Mouse (Mus musculus): ENCODE measurements around the gene Timm17b. TPM values are rescaled to one million over a fixed set of nuclear protein-coding genes. Genes with fewer than 3 reads are reported as not detected.
"Not testable (repeated sequence)": the region's sequence is repeated elsewhere in the genome, so short reads cannot be mapped to it uniquely, and the experiment has no call there.

The Timm17b gene
- polyA plus RNA-seq, 1 experiment from 2014 or later = 143 TPM

DNA sequence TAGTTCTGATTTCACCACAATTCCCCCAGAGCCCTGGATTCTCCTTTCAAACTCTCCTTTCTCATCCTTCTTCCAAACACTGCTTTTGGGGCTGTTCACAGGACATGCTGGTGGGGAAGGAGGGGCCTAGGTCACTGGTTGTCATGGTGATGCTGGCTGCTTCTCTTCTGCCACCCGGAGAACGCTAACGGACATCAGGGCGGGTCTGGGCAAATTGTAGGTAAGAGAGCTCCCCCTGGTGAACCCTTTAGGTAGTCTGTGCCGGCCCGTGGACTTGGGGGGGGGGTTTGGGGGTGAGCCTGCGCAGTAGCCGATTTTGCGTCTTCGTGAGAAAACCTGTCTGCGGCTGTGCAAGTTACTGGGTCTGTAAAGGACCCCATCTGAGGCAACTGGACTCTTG is 19.3 kb upstream of the Timm17b start:
- Histone ChIP-seq H3K9me3 (no peaks in the 10 kb centered on the region; the same call in 1 of the 2 replicates), H3K36me3 (no peaks in the 10 kb centered on the region), H3K9ac (no peak overlapping the region), H3K4me1 (0 out of 2 replicates have a peak, but pooled peaks cover 7% of the 10 kb centered on the region), H3K27ac (no peak overlapping the region), H3K4me2 (replicated peaks) (peak overlapping the region; percentile 44), H3K4me3 (no peak overlapping the region), H3K27me3 (replicated peaks) (no peaks in the 10 kb centered on the region)
- 17% methylated on average over 11 of the region's 11 CpGs for WGBS
- ATAC-seq (ENCODE audit: low FRiP score, low read depth) = peak; percentile 36; the same call in 1 of the 2 replicates

DNA sequence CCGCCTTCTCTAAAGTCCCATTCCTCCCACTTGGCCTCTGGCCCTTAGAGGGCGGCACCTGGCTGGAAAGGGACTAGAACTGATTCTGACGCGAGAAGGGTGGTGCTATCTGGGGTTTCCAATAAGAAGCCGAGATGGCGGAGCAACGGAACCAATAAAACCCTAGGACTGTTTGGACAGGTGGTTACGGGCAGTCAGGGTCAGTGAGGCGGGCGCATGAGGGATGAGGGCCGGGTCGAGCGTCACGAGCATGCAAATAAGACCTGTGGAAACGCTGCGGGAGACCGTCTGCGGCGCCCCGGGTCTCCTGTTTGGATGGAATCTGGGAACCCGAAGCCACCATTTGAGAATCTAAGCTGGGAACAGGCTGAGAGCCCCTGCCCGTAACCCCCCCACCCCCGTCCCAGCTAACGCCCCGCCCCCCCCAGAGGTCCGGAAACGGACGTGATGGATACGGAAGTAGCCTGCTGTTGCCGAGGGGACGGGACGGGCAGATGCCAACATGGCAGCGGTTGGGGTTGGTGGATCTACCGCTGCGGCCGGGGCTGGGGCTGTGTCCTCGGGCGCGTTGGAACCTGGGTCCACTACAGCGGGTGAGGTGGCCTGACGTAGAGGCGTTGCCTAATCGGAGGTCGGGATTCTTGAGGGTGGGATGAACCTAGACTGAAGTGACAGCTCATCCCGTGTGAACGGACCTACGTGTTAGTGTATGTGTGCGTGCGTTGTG is 15.2 kb upstream of the Timm17b start, which contains the start of gene Slc35a2:
TSS of gene Slc35a2 (plus strand) at position 188 of the 727 bp plus-strand sequence.
- Histone ChIP-seq H3K36me3 (no peaks in the 10 kb centered on the region), H3K27ac (no peak within 1 kb of the TSS), H3K4me3 (peak within 1 kb of the TSS; percentile 58), H3K4me2 (replicated peaks) (peak within 1 kb of the TSS; percentile 64), H3K27me3 (replicated peaks) (no peaks in the 10 kb centered on the region), H3K4me1 (0 out of 2 replicates have a peak, but pooled peaks cover 3% of the 10 kb centered on the region), H3K9ac (peak within 1 kb of the TSS; percentile 44), H3K9me3 (no peaks in the 10 kb centered on the region; the same call in 1 of the 2 replicates)
- WGBS = 12% methylated on average over 49 of the region's 49 CpGs
- ATAC-seq (ENCODE audit: low FRiP score, low read depth) = peak; percentile 83

DNA sequence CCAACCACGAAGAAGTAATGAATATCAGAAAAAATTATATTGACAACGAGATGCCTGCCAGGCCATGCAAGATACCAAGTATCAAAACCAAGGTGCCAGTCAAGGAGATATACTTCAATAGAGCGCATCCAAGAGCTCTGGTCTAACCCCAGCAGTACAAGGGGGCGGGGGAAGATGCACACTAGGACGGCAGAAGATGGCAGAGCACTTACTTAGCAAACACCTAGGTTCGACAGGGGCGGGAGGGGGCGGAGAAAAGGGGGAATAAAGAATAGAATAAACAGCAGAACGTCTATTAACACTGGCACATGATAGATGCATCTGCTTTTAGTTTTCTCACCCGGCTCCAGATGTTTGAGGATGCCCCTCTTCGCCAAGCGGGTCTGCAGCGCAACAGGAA is 946 bp upstream of the Timm17b start:
- H3K9me3 ChIP-seq = no peaks in the 10 kb centered on the region
- ATAC-seq (ENCODE audit: low FRiP score, low read depth) = no peak
- 35% methylated on average over 13 of the region's 13 CpGs for WGBS
- H3K4me3 ChIP-seq = peak overlapping the region; percentile 55
- no peak overlapping the region for H3K27ac ChIP-seq
- H3K9ac ChIP-seq = peak overlapping the region; percentile 45
- no peaks in the 10 kb centered on the region for H3K27me3 ChIP-seq (replicated peaks)
- peaks cover 4% of the 10 kb centered on the region; the same call in 1 of the 2 replicates for H3K4me1 ChIP-seq
- H3K4me2 ChIP-seq (replicated peaks) = peak overlapping the region; percentile 64
- peaks cover 14% of the 10 kb centered on the region; the same call in 1 of the 2 replicates for H3K36me3 ChIP-seq

DNA sequence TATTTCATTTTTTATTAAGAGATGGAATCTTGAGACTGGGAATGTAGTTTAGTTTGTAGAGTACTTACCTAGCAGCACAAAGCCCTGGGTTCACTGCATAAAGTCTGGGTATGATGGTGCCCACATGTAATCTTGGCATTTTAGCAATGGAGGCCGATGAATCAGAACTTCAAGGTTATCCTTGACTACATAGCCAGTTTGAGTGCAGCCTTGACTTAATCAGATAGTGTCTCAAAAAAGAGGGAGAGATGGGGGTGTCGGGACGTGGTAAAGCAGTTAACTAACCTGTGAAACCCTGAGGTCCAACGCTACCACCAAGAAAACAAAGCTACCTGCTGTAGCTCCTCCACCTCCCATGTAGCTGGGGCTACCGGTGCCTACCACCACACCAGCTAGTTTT is 5.3 kb downstream of the Timm17b start:
- no peak for ATAC-seq (ENCODE audit: low FRiP score, low read depth)
- Histone ChIP-seq H3K4me1 (no peaks in the 10 kb centered on the region; the same call in 1 of the 2 replicates), H3K36me3 (peaks cover 8% of the 10 kb centered on the region; the same call in 1 of the 2 replicates), H3K27me3 (replicated peaks) (no peaks in the 10 kb centered on the region), H3K9me3 (no peaks in the 10 kb centered on the region), H3K27ac (no peak overlapping the region), H3K4me3 (no peak overlapping the region), H3K9ac (no peak overlapping the region), H3K4me2 (replicated peaks) (no peak overlapping the region)
- WGBS = 95% methylated on average over 5 of the region's 5 CpGs

DNA sequence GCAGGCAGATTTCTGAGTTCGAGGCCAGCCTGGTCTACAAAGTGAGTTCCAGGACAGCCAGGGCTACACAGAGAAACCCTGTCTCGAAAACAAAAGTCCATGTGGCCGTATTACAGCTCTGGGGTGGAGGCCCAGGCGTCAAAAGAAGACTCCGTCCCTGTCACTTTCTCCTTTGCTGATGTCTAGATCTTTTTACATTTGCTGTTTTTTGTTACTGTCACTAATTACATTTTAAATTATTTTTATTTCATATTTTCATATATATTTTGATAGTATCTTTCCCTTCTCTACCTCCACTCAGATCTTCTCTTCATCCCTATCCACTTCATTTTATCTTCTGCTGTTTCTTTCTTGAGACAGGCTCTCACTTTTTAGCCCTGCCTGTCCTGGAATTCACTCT is 8.6 kb downstream of the Timm17b start, which contains the start of gene Gm10491:
TSS of gene Gm10491 (minus strand) at position 101 of the 400 bp plus-strand sequence.
- Histone ChIP-seq H3K9ac (no peak within 1 kb of the TSS), H3K4me2 (replicated peaks) (no peak within 1 kb of the TSS), H3K27me3 (replicated peaks) (no peaks in the 10 kb centered on the region), H3K4me3 (no peak within 1 kb of the TSS), H3K4me1 (no peaks in the 10 kb centered on the region), H3K36me3 (peaks cover 8% of the 10 kb centered on the region; the same call in 1 of the 2 replicates), H3K27ac (no peak within 1 kb of the TSS), H3K9me3 (no peaks in the 10 kb centered on the region)
- no peak for ATAC-seq (ENCODE audit: low FRiP score, low read depth)
- WGBS = 91% methylated on average over 5 of the region's 5 CpGs

DNA sequence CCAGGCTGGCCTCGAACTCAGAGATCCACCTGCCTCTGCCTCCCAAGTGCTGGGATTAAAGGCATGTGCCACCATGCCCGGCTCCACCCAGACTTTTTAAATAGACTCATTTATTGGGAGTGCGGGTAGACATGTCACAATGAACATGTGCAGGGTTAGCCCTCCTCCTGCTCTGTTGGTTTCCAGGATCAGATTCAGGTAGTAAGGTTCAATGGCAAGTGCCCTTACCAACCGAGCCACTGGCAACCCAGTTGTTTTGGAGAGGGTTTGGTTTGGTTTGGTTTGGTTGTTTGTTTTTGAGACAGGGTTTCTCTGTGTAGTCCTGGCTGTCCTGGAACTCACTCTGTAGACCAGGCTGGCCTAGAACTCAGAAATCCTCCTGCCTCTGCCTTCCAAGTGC is 10.1 kb downstream of the Timm17b start, which contains the start of gene Gm10490:
TSS of gene Gm10490 (plus strand) at position 301 of the 400 bp plus-strand sequence.
- 92% methylated on average over 4 of the region's 4 CpGs for whole genome bisulfite sequencing
- not testable (repeated sequence) for H3K36me3 ChIP-seq; H3K4me3 ChIP-seq; H3K27ac ChIP-seq; H3K27me3 ChIP-seq (replicated peaks); H3K4me2 ChIP-seq (replicated peaks); H3K9ac ChIP-seq; ATAC-seq (ENCODE audit: low FRiP score, low read depth); H3K9me3 ChIP-seq; H3K4me1 ChIP-seq

DNA sequence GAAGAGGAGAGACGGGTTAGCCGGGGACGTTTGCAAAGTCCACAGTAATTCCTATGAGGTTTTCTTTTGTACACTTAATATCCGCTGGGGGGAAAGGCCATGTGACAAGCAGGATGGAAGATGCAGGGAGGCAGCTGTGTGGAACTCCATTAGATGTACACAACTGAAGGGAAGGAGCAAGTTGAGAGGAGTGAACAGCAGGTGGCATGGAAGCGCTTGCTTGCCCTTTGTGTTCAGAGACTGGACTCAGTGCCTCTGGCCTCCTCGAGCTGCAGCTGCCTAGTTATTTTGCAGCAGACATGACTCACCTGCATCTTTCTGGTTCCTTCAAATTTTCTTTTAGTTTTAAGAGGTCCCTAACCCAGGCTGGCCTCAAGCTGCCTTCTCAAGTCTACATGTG is 11.3 kb downstream of the Timm17b start:
- 59% methylated on average over 6 of the region's 6 CpGs for WGBS

DNA sequence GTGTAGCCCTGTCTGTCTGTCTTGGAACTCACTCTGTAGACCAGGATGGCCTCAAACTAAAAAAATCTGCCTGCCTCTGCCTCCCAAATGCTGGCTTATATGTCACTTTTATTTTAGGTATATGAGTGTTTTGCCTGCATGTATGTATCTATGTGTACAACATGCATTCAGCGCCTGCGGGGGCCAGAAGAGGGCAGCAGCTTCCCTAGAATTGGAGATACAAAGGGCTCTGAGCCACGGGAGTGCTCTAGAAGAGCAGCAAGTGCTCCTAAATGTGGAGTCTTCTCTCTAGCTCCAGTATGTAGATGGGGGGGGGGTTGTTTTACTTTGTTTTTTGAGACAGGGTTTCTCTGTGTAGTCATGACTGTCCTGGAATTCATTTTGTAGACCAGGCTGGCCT is 16.5 kb downstream of the Timm17b start:
- 41% methylated on average over 3 of the region's 3 CpGs for WGBS
- not testable (repeated sequence) for H3K27me3 ChIP-seq (replicated peaks); H3K27ac ChIP-seq; H3K4me3 ChIP-seq; H3K9ac ChIP-seq; H3K36me3 ChIP-seq; H3K4me2 ChIP-seq (replicated peaks); H3K9me3 ChIP-seq; ATAC-seq (ENCODE audit: low FRiP score, low read depth); H3K4me1 ChIP-seq

More for the DNA sequence above, 11.3 kb downstream of the Timm17b start:
- ATAC-seq (ENCODE audit: low FRiP score, low read depth) = no peak
- Histone ChIP-seq H3K27me3 (replicated peaks) (no peaks in the 10 kb centered on the region), H3K36me3 (peaks cover 8% of the 10 kb centered on the region; the same call in 1 of the 2 replicates), H3K27ac (no peak overlapping the region), H3K9me3 (no peaks in the 10 kb centered on the region), H3K4me2 (replicated peaks) (no peak overlapping the region), H3K4me1 (no peaks in the 10 kb centered on the region), H3K4me3 (no peak overlapping the region), H3K9ac (no peak overlapping the region)

DNA sequence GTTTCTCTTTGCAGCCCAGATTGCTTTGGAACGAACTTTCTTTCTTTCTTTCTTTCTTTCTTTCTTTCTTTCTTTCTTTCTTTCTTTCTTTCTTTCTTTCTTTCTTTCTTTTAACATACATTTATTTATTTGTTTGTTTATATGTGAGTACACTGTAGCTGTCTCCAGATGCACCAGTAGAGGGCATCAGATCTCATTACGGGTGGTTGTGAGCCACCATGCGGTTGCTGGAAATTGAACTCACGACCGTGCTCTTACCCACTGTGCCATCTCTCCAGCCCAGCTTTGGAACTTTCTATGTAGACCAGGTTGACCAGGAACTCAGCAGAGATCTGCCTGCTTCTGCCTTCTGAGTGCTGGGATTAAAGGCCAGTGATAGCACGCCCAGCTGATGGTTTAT is 18.8 kb downstream of the Timm17b start:
- H3K9me3 ChIP-seq; H3K36me3 ChIP-seq; H3K4me1 ChIP-seq; H3K4me2 ChIP-seq (replicated peaks); H3K27me3 ChIP-seq (replicated peaks); ATAC-seq (ENCODE audit: low FRiP score, low read depth); H3K27ac ChIP-seq; H3K4me3 ChIP-seq; H3K9ac ChIP-seq: not testable (repeated sequence)
- WGBS = 73% methylated on average over 6 of the region's 6 CpGs

DNA sequence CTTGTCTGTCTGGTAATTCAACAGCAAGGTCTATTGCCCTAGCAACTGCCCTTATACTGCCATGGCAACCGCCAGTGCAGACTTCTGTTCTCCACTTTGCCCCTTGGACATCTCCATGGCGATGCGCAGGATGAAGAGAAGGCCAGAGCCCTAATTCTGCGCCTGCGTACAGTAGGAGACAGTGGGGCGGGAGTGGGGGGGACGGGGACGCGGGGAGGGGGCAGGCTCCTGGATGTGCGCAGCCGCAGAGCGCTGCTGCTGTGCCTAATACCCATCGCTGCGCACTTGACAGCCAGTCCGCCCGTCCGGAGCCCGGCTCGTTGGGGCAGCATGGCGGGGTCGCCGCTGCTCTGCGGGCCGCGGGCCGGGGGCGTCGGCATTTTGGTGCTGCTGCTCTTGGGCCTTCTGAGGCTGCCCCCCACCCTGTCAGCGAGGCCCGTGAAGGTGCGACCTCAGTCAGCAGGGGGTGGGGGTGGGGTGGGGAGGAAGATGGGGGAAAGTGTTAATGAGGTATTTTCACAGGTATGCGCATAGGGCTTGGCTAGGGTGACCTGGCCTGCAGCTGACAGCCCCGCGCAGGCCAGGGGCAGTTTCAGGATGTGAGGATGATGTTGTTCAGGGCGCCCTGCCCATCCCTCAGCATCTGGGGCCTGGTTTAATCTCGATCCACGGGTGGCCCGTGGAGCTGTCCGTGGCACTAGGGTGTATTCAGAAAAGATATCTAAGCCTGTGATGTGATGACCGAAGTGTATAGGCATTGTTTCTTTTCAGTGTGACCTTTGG is 20.6 kb downstream of the Timm17b start, which contains the start of gene Pcsk1n:
TSS of gene Pcsk1n (plus strand) at position 222 of the 783 bp plus-strand sequence.
- H3K27ac ChIP-seq = 0 out of 2 replicates have a peak within 1 kb of the TSS, but pooled peaks have one; percentile 46
- H3K9me3 ChIP-seq = no peaks in the 10 kb centered on the region
- WGBS = 21% methylated on average over 40 of the region's 40 CpGs
- H3K9ac ChIP-seq = peak within 1 kb of the TSS; percentile 58
- peaks cover 14% of the 10 kb centered on the region for H3K27me3 ChIP-seq (replicated peaks)
- peak within 1 kb of the TSS; percentile 40 for H3K4me3 ChIP-seq
- peak; percentile 88 for ATAC-seq (ENCODE audit: low FRiP score, low read depth)
- no peaks in the 10 kb centered on the region; the same call in 1 of the 2 replicates for H3K36me3 ChIP-seq
- peak within 1 kb of the TSS; percentile 62 for H3K4me2 ChIP-seq (replicated peaks)
- peaks cover 6% of the 10 kb centered on the region for H3K4me1 ChIP-seq

DNA sequence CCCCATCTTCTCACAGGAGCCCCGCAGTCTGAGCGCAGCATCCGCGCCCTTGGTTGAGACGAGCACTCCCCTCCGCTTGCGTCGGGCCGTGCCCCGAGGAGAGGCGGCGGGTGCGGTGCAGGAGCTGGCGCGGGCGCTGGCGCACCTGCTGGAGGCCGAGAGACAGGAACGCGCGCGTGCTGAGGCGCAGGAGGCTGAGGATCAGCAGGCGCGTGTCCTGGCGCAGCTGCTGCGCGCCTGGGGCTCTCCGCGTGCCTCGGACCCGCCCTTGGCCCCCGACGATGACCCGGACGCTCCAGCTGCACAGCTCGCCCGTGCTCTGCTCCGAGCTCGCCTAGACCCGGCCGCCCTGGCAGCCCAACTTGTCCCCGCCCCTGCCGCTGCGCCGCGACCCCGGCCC is 22.9 kb downstream of the Timm17b start:
- no peak for ATAC-seq (ENCODE audit: low FRiP score, low read depth)
- H3K36me3 ChIP-seq = no peaks in the 10 kb centered on the region; the same call in 1 of the 2 replicates
- peaks cover 27% of the 10 kb centered on the region for H3K27me3 ChIP-seq (replicated peaks)
- peak overlapping the region; percentile 62 for H3K4me2 ChIP-seq (replicated peaks)
- peaks cover 6% of the 10 kb centered on the region for H3K4me1 ChIP-seq
- peak overlapping the region; percentile 49 for H3K9ac ChIP-seq
- 14% methylated on average over 42 of the region's 48 CpGs for WGBS
- no peak overlapping the region for H3K27ac ChIP-seq
- peak overlapping the region; percentile 34 for H3K4me3 ChIP-seq
- no peaks in the 10 kb centered on the region for H3K9me3 ChIP-seq

DNA sequence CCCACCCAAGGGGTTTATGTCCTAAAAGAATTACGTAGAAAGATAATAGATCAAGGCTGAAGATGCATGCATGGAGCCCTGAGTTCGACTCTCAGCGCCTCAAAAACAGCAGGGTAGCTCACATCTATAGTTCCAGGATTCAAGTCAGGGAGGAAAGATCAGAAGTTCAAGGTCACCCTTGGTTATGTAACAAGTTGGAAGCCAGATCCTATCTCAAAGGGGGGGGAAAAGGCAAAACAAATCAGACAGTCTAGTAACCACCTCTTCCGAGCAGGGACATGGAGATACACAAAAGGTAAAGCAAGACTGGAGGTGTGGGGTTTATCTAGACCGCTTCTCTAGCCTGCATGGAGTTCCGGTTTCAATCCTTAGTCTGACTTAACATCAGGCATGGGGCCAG is 27.1 kb downstream of the Timm17b start:
- Histone ChIP-seq H3K4me3 (no peak overlapping the region), H3K27ac (no peak overlapping the region), H3K27me3 (replicated peaks) (peaks cover 36% of the 10 kb centered on the region), H3K36me3 (peaks cover 2% of the 10 kb centered on the region), H3K9ac (no peak overlapping the region), H3K9me3 (no peaks in the 10 kb centered on the region), H3K4me2 (replicated peaks) (no peak overlapping the region), H3K4me1 (peaks cover 6% of the 10 kb centered on the region)
- 71% methylated on average over 6 of the region's 6 CpGs for WGBS
- ATAC-seq (ENCODE audit: low FRiP score, low read depth) = no peak

All from neural tube, embryonic 12.5 days (tissue).